Mouse (Mus musculus) small intestine, adult 2 months (tissue): ENCODE results near the gene Pla2g3.

Source experiments
- CTCF ChIP-seq: fragments of 200-500 bp; IDR thresholded peaks from 2 replicates; pipeline ENCODE4 v1.5.1; 2012; ENCODE audit warnings: low read depth, mild to moderate bottlenecking, control low read depth, inconsistent platforms, low read length, moderate library complexity, mixed read lengths; ENCODE audit not compliant: insufficient replicate concordance, insufficient read length; ENCODE audit errors: extremely low read depth
- POLR2A ChIP-seq: fragments of 200-500 bp; IDR thresholded peaks from 2 replicates; pipeline ENCODE4 v1.6.1; 2012; ENCODE audit warnings: low read depth, mild to moderate bottlenecking, control low read depth, inconsistent platforms, low read length, moderate library complexity

DNA sequence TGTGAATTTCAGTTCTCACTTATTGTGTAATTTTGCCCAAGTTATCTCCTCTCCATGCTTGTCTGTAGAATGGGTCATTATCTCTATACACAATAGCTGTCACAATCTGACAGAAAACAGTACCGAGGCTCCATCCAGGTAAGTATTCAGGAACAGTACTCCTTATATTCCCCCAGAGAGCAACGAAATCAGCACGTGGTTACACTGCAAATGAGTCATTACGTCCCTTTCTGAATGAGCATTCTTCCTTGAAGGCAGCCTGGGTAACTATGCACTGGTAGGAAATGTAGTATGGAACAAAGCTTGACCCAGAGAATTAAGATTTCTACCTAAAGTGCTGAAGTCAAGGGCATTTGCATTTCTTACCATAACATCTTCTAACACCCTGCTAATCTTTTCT lies 45.4 kb upstream of the Pla2g3 start:
- TF ChIP-seq CTCF (no peak), POLR2A (no peak)
